24 mouse cellular contexts compared by ENCODE assay signal in genomic region chr6:128427571-128427970, GRCm38 (mm10). TPM values are rescaled to one million over a fixed set of nuclear protein-coding genes. Genes with fewer than 3 reads are reported as not detected.
DNase-seq lines count a peak whose midpoint lies in the region; ATAC-seq and TF ChIP-seq lines count a peak whose summit lies in the region.
"Had no signal": no experiment of that assay in that cellular context is flagged by ENCODE, and none has a peak within 500 bp of the region (broad histone marks: within the 10 kb centered on the region; RNA-seq: fewer than 3 reads in every experiment).

No protein-coding gene starts in this region.

- no peak overlapping the region for H3K4me2 ChIP-seq in forebrain, embryonic 11.5 days (ENCODE audit: low read depth, low read length, severe bottlenecking)
- no peak overlapping the region for H3K4me2 ChIP-seq in lung, postnatal 0 days (replicated peaks; ENCODE audit: low read depth, low read length)
- no peak overlapping the region for H3K4me2 ChIP-seq in midbrain, embryonic 11.5 days
- H3K4me2 ChIP-seq in midbrain, embryonic 15.5 days = no peak overlapping the region

- no peak for TF ChIP-seq POLR2A in lung, adult 2 months (IDR thresholded peaks at IDR 0.05; ENCODE audit: borderline replicate concordance, extremely low read depth, low read depth, low read length)

- no peak overlapping the region for H3K4me3 ChIP-seq in forebrain, embryonic 11.5 days (ENCODE audit: low read depth, low read length)
- H3K4me3 ChIP-seq in forebrain, embryonic 10.5 days = no peak overlapping the region
- H3K4me3 ChIP-seq in lung, postnatal 0 days (ENCODE audit: low read depth, low read length) = no peak overlapping the region
- H3K4me3 ChIP-seq in lung, adult 2 months (replicated peaks; ENCODE audit: extremely low read depth, low read depth, low read length) = no peak overlapping the region
- no peak overlapping the region for H3K4me3 ChIP-seq in midbrain, embryonic 11.5 days (ENCODE audit: low read depth, low read length)
- H3K4me3 ChIP-seq in midbrain, embryonic 15.5 days = no peak overlapping the region

- TF ChIP-seq CTCF in lung, postnatal 0 days (IDR thresholded peaks at IDR 0.05) = no peak
- no peak for TF ChIP-seq CTCF in lung, adult 2 months (IDR thresholded peaks at IDR 0.05; ENCODE audit: insufficient read depth, low read length)

- WGBS in forebrain, embryonic 11.5 days = 94% methylated on average over 5 of the region's 5 CpGs
- 87% methylated on average over 5 of the region's 5 CpGs for WGBS in forebrain, embryonic 10.5 days
- 81% methylated on average over 5 of the region's 5 CpGs for WGBS in lung, postnatal 0 days
- WGBS in lung, adult 2 months = 88% methylated on average over 5 of the region's 5 CpGs
- WGBS in midbrain, embryonic 11.5 days = 96% methylated on average over 5 of the region's 5 CpGs
- WGBS in midbrain, embryonic 15.5 days = 89% methylated on average over 5 of the region's 5 CpGs

- no peaks in the 10 kb centered on the region for H3K27me3 ChIP-seq in forebrain, embryonic 11.5 days (ENCODE audit: control insufficient read depth, insufficient read depth, low read length)
- no peaks in the 10 kb centered on the region for H3K27me3 ChIP-seq in forebrain, embryonic 10.5 days (ENCODE audit: poor library complexity, severe bottlenecking)
- H3K27me3 ChIP-seq in lung, postnatal 0 days (replicated peaks; ENCODE audit: insufficient read depth, low read length) = no peaks in the 10 kb centered on the region
- no peaks in the 10 kb centered on the region for H3K27me3 ChIP-seq in midbrain, embryonic 11.5 days (ENCODE audit: control insufficient read depth, insufficient read depth, low read length)
- H3K27me3 ChIP-seq in midbrain, embryonic 15.5 days (replicated peaks) = no peaks in the 10 kb centered on the region
- H3K27me3 ChIP-seq: CH12.LX, Patski had no signal

- no peak overlapping the region for H3K9ac ChIP-seq in forebrain, embryonic 11.5 days (ENCODE audit: low read length)
- no peak overlapping the region for H3K9ac ChIP-seq in lung, postnatal 0 days (replicated peaks; ENCODE audit: low read depth)
- no peak overlapping the region for H3K9ac ChIP-seq in midbrain, embryonic 11.5 days (ENCODE audit: low read length)
- H3K9ac ChIP-seq in midbrain, embryonic 15.5 days = no peak overlapping the region

- H3K27ac ChIP-seq in forebrain, embryonic 11.5 days (ENCODE audit: low read depth, low read length) = no peak overlapping the region
- no peak overlapping the region for H3K27ac ChIP-seq in forebrain, embryonic 10.5 days
- H3K27ac ChIP-seq in lung, postnatal 0 days (ENCODE audit: low read length) = no peak overlapping the region
- H3K27ac ChIP-seq in midbrain, embryonic 11.5 days (ENCODE audit: low read depth, low read length) = no peak overlapping the region
- no peak overlapping the region for H3K27ac ChIP-seq in midbrain, embryonic 15.5 days

- no peaks in the 10 kb centered on the region; the same call in 1 of the 2 replicates for H3K4me1 ChIP-seq in forebrain, embryonic 11.5 days (replicated peaks; ENCODE audit: control insufficient read depth, insufficient read depth, low read length)
- peaks cover 10% of the 10 kb centered on the region for H3K4me1 ChIP-seq in forebrain, embryonic 10.5 days
- no peaks in the 10 kb centered on the region for H3K4me1 ChIP-seq in lung, postnatal 0 days (ENCODE audit: insufficient read depth, low read depth, low read length)
- peaks cover 3% of the 10 kb centered on the region; the same call in 1 of the 2 replicates for H3K4me1 ChIP-seq in lung, adult 2 months (ENCODE audit: control insufficient read depth, insufficient read depth, low read length)
- H3K4me1 ChIP-seq in midbrain, embryonic 11.5 days (ENCODE audit: control insufficient read depth, insufficient read depth, low read length) = peaks cover 5% of the 10 kb centered on the region; the same call in 1 of the 2 replicates
- peaks cover 6% of the 10 kb centered on the region for H3K4me1 ChIP-seq in midbrain, embryonic 15.5 days

- H3K9me3 ChIP-seq in forebrain, embryonic 11.5 days (ENCODE audit: control insufficient read depth, low read length) = no peaks in the 10 kb centered on the region
- no peaks in the 10 kb centered on the region for H3K9me3 ChIP-seq in forebrain, embryonic 10.5 days
- H3K9me3 ChIP-seq in lung, postnatal 0 days (ENCODE audit: low read length) = no peaks in the 10 kb centered on the region
- no peaks in the 10 kb centered on the region for H3K9me3 ChIP-seq in midbrain, embryonic 11.5 days (ENCODE audit: control insufficient read depth, low read length)
- no peaks in the 10 kb centered on the region for H3K9me3 ChIP-seq in midbrain, embryonic 15.5 days
- H3K9me3 ChIP-seq: G1E had no signal

- DNase-seq in forebrain, embryonic 11.5 days (ENCODE audit: low spot score) = peak; percentile 37
- no peak for DNase-seq in forebrain, embryonic 10.5 days (ENCODE audit: extremely low spot score, low spot score)
- peak; percentile 52 for DNase-seq in lung, postnatal 0 days (ENCODE audit: low spot score)
- no peak for DNase-seq in lung, postnatal 4 days
- DNase-seq in lung, postnatal 36 days = peak; percentile 29
- DNase-seq in lung, adult 2 months = no peak
- peak; percentile 61 for DNase-seq in midbrain, embryonic 11.5 days (ENCODE audit: low spot score, missing footprints)
- DNase-seq: adrenal gland, adult 2 months; adrenal gland, adult 8-10 months; adrenal gland, postnatal 10 days; adrenal gland, postnatal 14 days; adrenal gland, postnatal 25 days; adrenal gland, postnatal 36 days; B cell, adult 2 months; cerebellum, adult 11 months; cerebellum, adult 11-12 months had no signal

- no peak for ATAC-seq in forebrain, embryonic 11.5 days (replicated peaks; ENCODE audit: low FRiP score)
- ATAC-seq in lung, postnatal 0 days = no peak
- ATAC-seq in midbrain, embryonic 11.5 days (ENCODE audit: low FRiP score) = no peak
- ATAC-seq in midbrain, embryonic 15.5 days (replicated peaks) = no peak
- ATAC-seq: activated CD4-positive, CD25-positive, alpha-beta regulatory T cell, adult 4 months; CD4-positive, CD25-positive, alpha-beta regulatory T cell, adult 4 months; Patski had no signal

- TF ChIP-seq EP300 in lung, postnatal 0 days (IDR thresholded peaks at IDR 0.05) = no peak

- H3K36me3 ChIP-seq in forebrain, embryonic 11.5 days (ENCODE audit: control insufficient read depth, insufficient read depth, low read length) = peaks cover 23% of the 10 kb centered on the region
- peaks cover 57% of the 10 kb centered on the region for H3K36me3 ChIP-seq in forebrain, embryonic 10.5 days (replicated peaks)
- H3K36me3 ChIP-seq in lung, postnatal 0 days (ENCODE audit: insufficient read depth, low read length) = peaks cover 22% of the 10 kb centered on the region
- peaks cover 30% of the 10 kb centered on the region for H3K36me3 ChIP-seq in midbrain, embryonic 11.5 days (ENCODE audit: control insufficient read depth, insufficient read depth, low read length)
- H3K36me3 ChIP-seq in midbrain, embryonic 15.5 days (replicated peaks) = peaks cover 39% of the 10 kb centered on the region

RNA-seq across cellular contexts. Expression of gene Itfg2, which starts 2.8 kb away (rescaled TPM):
- 34.6 and 35.3 TPM in 2 replicates for polyA plus RNA-seq in forebrain, embryonic 11.5 days (2014; fragmentation: Nextera tagmentation; extraction: Ambion mirVana)
- 40.0 and 41.5 TPM in 2 replicates for polyA plus RNA-seq in forebrain, embryonic 10.5 days (2016; fragmentation: Nextera tagmentation; extraction: Ambion mirVana)
- polyA plus RNA-seq in lung, postnatal 0 days (2015; fragmentation: Nextera tagmentation; extraction: Ambion mirVana) = 16.4 and 19.8 TPM in 2 replicates
- polyA plus RNA-seq in lung, adult 2 months (2012; rRNA removed) = 22.6 and 31.5 TPM in 2 replicates
- polyA plus RNA-seq in midbrain, embryonic 11.5 days (2014; fragmentation: Nextera tagmentation; extraction: Ambion mirVana) = 26.3 and 27.2 TPM in 2 replicates
- 50.7 and 51.4 TPM in 2 replicates for polyA plus RNA-seq in midbrain, embryonic 15.5 days (2015; fragmentation: Nextera tagmentation; extraction: Ambion mirVana)

RNA-seq across cellular contexts. Expression of gene Fkbp4, which starts 10.9 kb away (rescaled TPM):
- 601 and 640 TPM in 2 replicates for polyA plus RNA-seq in forebrain, embryonic 11.5 days (2014; fragmentation: Nextera tagmentation; extraction: Ambion mirVana)
- 821 and 862 TPM in 2 replicates for polyA plus RNA-seq in forebrain, embryonic 10.5 days (2016; fragmentation: Nextera tagmentation; extraction: Ambion mirVana)
- 156 and 165 TPM in 2 replicates for polyA plus RNA-seq in lung, postnatal 0 days (2015; fragmentation: Nextera tagmentation; extraction: Ambion mirVana)
- 85.8 and 106 TPM in 2 replicates for polyA plus RNA-seq in lung, adult 2 months (2012; rRNA removed)
- polyA plus RNA-seq in midbrain, embryonic 11.5 days (2014; fragmentation: Nextera tagmentation; extraction: Ambion mirVana) = 559 and 584 TPM in 2 replicates
- polyA plus RNA-seq in midbrain, embryonic 15.5 days (2015; fragmentation: Nextera tagmentation; extraction: Ambion mirVana) = 375 and 389 TPM in 2 replicates

RNA-seq across cellular contexts. Expression of gene Nrip2, which starts 28.5 kb away (rescaled TPM):
- polyA plus RNA-seq in forebrain, embryonic 11.5 days (2014; fragmentation: Nextera tagmentation; extraction: Ambion mirVana) = 2.7 and 3.8 TPM in 2 replicates
- polyA plus RNA-seq in forebrain, embryonic 10.5 days (2016; fragmentation: Nextera tagmentation; extraction: Ambion mirVana) = 2.3 and 2.9 TPM in 2 replicates
- 1.0 and 1.2 TPM in 2 replicates for polyA plus RNA-seq in lung, postnatal 0 days (2015; fragmentation: Nextera tagmentation; extraction: Ambion mirVana)
- polyA plus RNA-seq in lung, adult 2 months (2012; rRNA removed) = 0.31 and 0.45 TPM in 2 replicates
- polyA plus RNA-seq in midbrain, embryonic 11.5 days (2014; fragmentation: Nextera tagmentation; extraction: Ambion mirVana) = 2.2 and 2.7 TPM in 2 replicates
- polyA plus RNA-seq in midbrain, embryonic 15.5 days (2015; fragmentation: Nextera tagmentation; extraction: Ambion mirVana) = 11.2 and 12.9 TPM in 2 replicates
- polyA plus RNA-seq: G1E had no signal

RNA-seq across cellular contexts. Expression of gene Gm44596, which starts 52.3 kb away (rescaled TPM):
- polyA plus RNA-seq in forebrain, embryonic 11.5 days (2014; fragmentation: Nextera tagmentation; extraction: Ambion mirVana) = not detected in 2 replicates
- not detected in 2 replicates for polyA plus RNA-seq in forebrain, embryonic 10.5 days (2016; fragmentation: Nextera tagmentation; extraction: Ambion mirVana)
- polyA plus RNA-seq in lung, postnatal 0 days (2015; fragmentation: Nextera tagmentation; extraction: Ambion mirVana) = not detected in 2 replicates
- polyA plus RNA-seq in lung, adult 2 months (2012; rRNA removed) = not detected in 2 replicates
- polyA plus RNA-seq in midbrain, embryonic 11.5 days (2014; fragmentation: Nextera tagmentation; extraction: Ambion mirVana) = not detected in 2 replicates
- not detected in 2 replicates for polyA plus RNA-seq in midbrain, embryonic 15.5 days (2015; fragmentation: Nextera tagmentation; extraction: Ambion mirVana)
- polyA plus RNA-seq: activated CD4-positive, CD25-positive, alpha-beta regulatory T cell, adult 4 months; adrenal gland, adult 2 months; brain, embryonic 14.5 days; C2C12; CD4-positive, CD25-positive, alpha-beta regulatory T cell, adult 4 months; G1E; Patski had no signal

RNA-seq across cellular contexts. Expression of gene Tex52, which starts 52.3 kb away (rescaled TPM):
- polyA plus RNA-seq in forebrain, embryonic 11.5 days (2014; fragmentation: Nextera tagmentation; extraction: Ambion mirVana) = 0.51 and 0.84 TPM in 2 replicates
- polyA plus RNA-seq in forebrain, embryonic 10.5 days (2016; fragmentation: Nextera tagmentation; extraction: Ambion mirVana) = 0.44 and 0.71 TPM in 2 replicates
- 0.13 and 0.17 TPM in 2 replicates for polyA plus RNA-seq in lung, postnatal 0 days (2015; fragmentation: Nextera tagmentation; extraction: Ambion mirVana)
- 0.10 and 0.18 TPM in 2 replicates for polyA plus RNA-seq in lung, adult 2 months (2012; rRNA removed)
- polyA plus RNA-seq in midbrain, embryonic 11.5 days (2014; fragmentation: Nextera tagmentation; extraction: Ambion mirVana) = 0.25 and 0.44 TPM in 2 replicates
- 1.0 and 1.1 TPM in 2 replicates for polyA plus RNA-seq in midbrain, embryonic 15.5 days (2015; fragmentation: Nextera tagmentation; extraction: Ambion mirVana)
- polyA plus RNA-seq: activated CD4-positive, CD25-positive, alpha-beta regulatory T cell, adult 4 months; adrenal gland, adult 2 months; CD4-positive, CD25-positive, alpha-beta regulatory T cell, adult 4 months; G1E had no signal

Comparison
In these comparisons a context has a peak if more than half of its experiments do, and no peak if none do; other contexts are left out.
1. DNase-seq: peak in forebrain, embryonic 11.5 days (single experiment), lung, postnatal 0 days (single experiment), lung, postnatal 36 days (single experiment) and midbrain, embryonic 11.5 days (single experiment); none in forebrain, embryonic 10.5 days (single experiment), lung, postnatal 4 days (0 of 2) and lung, adult 2 months (single experiment).